Mouse (Mus musculus) spleen, adult 2 months (tissue): Measurements from ENCODE around the gene Olfml2a.

Experiments used
- CTCF ChIP-seq: fragments of 200-500 bp; IDR thresholded peaks from 2 replicates; pipeline ENCODE4 v1.5.1; 2011; ENCODE audit warnings: mild to moderate bottlenecking, inconsistent platforms; ENCODE audit not compliant: insufficient read depth, insufficient read length, insufficient replicate concordance; ENCODE audit errors: extremely low read depth
- POLR2A ChIP-seq: fragments of 200-500 bp; IDR thresholded peaks from 2 replicates; pipeline ENCODE4 v1.6.1; 2011; ENCODE audit warnings: low read depth, low read length, inconsistent platforms

GRCm38 (mm10) chr2:39004880-39005435 is 73.2 kb downstream of the Olfml2a start, which contains the start of gene Arpc5l:
- no peak for TF ChIP-seq CTCF
- peak; percentile 60 for TF ChIP-seq POLR2A
